Mouse (Mus musculus): ENCODE data around the gene Slc10a7.

DNA sequence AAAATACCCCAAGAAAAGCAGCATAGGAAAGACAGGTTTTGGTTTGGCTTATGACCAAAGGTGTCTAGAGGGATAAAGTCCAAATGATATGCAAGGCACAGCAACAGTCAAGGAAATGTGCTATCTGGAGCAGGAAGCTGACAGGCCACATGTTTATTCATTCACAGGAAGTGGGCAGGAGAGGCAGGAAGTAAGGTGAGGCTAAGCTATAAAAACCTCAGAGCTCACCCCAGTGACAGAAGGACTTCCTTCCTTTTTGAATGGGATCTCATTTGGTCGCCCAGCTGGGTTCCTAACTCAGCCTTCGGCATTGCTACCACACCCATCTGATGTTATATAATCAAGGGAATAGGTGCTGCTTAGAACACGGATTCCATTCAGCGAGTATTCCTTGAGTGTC is 113.2 kb downstream of the Slc10a7 start:
- no peak for TF ChIP-seq POLR2A (IDR thresholded peaks at IDR 0.05; ENCODE audit: control insufficient read depth in 1 of 2, insufficient read depth in 1 of 2, low read depth in 1 of 2, low read length in 2 of 2, poor library complexity in 1 of 2)
- TF ChIP-seq RAD21 (IDR thresholded peaks at IDR 0.05; ENCODE audit: low read depth, low read length): no peak
- TF ChIP-seq ZC3H11A (IDR thresholded peaks at IDR 0.05; ENCODE audit: low read depth, low read length): no peak
- TF ChIP-seq SMC3 (IDR thresholded peaks at IDR 0.05; ENCODE audit: low read depth, low read length): no peak
- TF ChIP-seq JUND (IDR thresholded peaks at IDR 0.05; ENCODE audit: low read depth, low read length): no peak
- no peak for TF ChIP-seq USF2 (IDR thresholded peaks at IDR 0.05; ENCODE audit: borderline replicate concordance in 1 of 2, insufficient read depth in 1 of 2, low read depth in 1 of 2, low read length in 2 of 2)
- no peak for TF ChIP-seq CTCF (IDR thresholded peaks at IDR 0.05 in 2 of 3, conservative IDR thresholded peaks at IDR 0.05 in 1 of 3; ENCODE audit: control insufficient read depth in 1 of 3, insufficient read depth in 1 of 3, low read depth in 2 of 3, low read length in 3 of 3, poor library complexity in 1 of 3, severe bottlenecking in 1 of 3)
- TF ChIP-seq RCOR1 (IDR thresholded peaks at IDR 0.05; ENCODE audit: low read depth, low read length): no peak
- no peak for TF ChIP-seq CHD2 (IDR thresholded peaks at IDR 0.05; ENCODE audit: low read length)

All from MEL (cell line).